ENCODE assay signal across 1 mouse cellular context in genomic region chr8:71861551-71861950, GRCm38 (mm10). TPM values are rescaled to one million over a fixed set of nuclear protein-coding genes. Genes with fewer than 3 reads are reported as not detected.
"Had no signal": no experiment of that assay in that cellular context is flagged by ENCODE, and none has a peak within 500 bp of the region (broad histone marks: within the 10 kb centered on the region; RNA-seq: fewer than 3 reads in every experiment).

No protein-coding gene starts in this region.

RNA-seq across cellular contexts. Expression of gene Zfp709, which starts 20.3 kb away (rescaled TPM):
- polyA plus RNA-seq: erythroblast, embryonic 14.5 days had no signal

RNA-seq across cellular contexts. Expression of gene Zfp882, which starts 46.9 kb away (rescaled TPM):
- polyA plus RNA-seq: erythroblast, embryonic 14.5 days had no signal
